Mouse (Mus musculus) small intestine, adult 2 months (tissue): ENCODE data around the gene Arl15. TPM values are rescaled to one million over a fixed set of nuclear protein-coding genes. Genes with fewer than 3 reads are reported as not detected.

Source experiments
- H3K27ac ChIP-seq: fragments of 200-500 bp; 2 replicates; pipeline ENCODE4 v1.5.1; 2012; ENCODE audit warnings: low read depth, low read length, control low read depth, inconsistent platforms; ENCODE audit not compliant: insufficient read depth
- H3K27me3 ChIP-seq: fragments of 200-500 bp; 2 replicates; pipeline ENCODE4 v1.6.1; 2012; ENCODE audit warnings: mild to moderate bottlenecking, moderate library complexity, low read length, inconsistent platforms; ENCODE audit not compliant: control insufficient read depth, insufficient read depth
- H3K36me3 ChIP-seq: fragments of 200-500 bp; 2 replicates; pipeline ENCODE4 v1.6.1; 2012; ENCODE audit warnings: mild to moderate bottlenecking, low read length, control low read depth, inconsistent platforms; ENCODE audit not compliant: control insufficient read depth, insufficient read depth
- H3K4me1 ChIP-seq: fragments of 200-500 bp; 2 replicates; pipeline ENCODE4 v1.6.1; 2012; ENCODE audit warnings: low read length, inconsistent platforms, mixed read lengths; ENCODE audit not compliant: control insufficient read depth, insufficient read depth, insufficient read length
- H3K4me3 ChIP-seq: fragments of 200-500 bp; 2 replicates; pipeline ENCODE4 v1.5.1; 2012; ENCODE audit warnings: low read depth, mild to moderate bottlenecking, control low read depth, inconsistent platforms, low read length, moderate library complexity
- CTCF ChIP-seq: fragments of 200-500 bp; IDR thresholded peaks from 2 replicates; pipeline ENCODE4 v1.5.1; 2012; ENCODE audit warnings: low read depth, mild to moderate bottlenecking, control low read depth, inconsistent platforms, low read length, moderate library complexity, mixed read lengths; ENCODE audit not compliant: insufficient replicate concordance, insufficient read length; ENCODE audit errors: extremely low read depth
- POLR2A ChIP-seq: fragments of 200-500 bp; IDR thresholded peaks from 2 replicates; pipeline ENCODE4 v1.6.1; 2012; ENCODE audit warnings: low read depth, mild to moderate bottlenecking, control low read depth, inconsistent platforms, low read length, moderate library complexity
- WGBS: fragments of 180-500 bp; shearing (Covaris S2); methylation state at CpG from one replicate; pipeline ENCODE4 v1.1.7; 2018; 5-methylcytosine and 5-hydroxymethylcytosine counted together
- polyA plus RNA-seq: library from polyadenylated mRNA; depleted of rRNA; stranded (reverse); fragments of >200 nt; gene quantifications from 2 replicates; pipeline ENCODE4 v1.2.3, GENCODE M21; 2012

Gene Arl15
- polyA plus RNA-seq, 1 experiment, result 2.0 TPM

- no peak overlapping the region for H3K4me3 ChIP-seq
- no peak overlapping the region for H3K27ac ChIP-seq
- no peak for TF ChIP-seq POLR2A
- TF ChIP-seq CTCF, result no peak
- H3K27me3 ChIP-seq, result no peaks in the 10 kb centered on the region
- H3K36me3 ChIP-seq, result no peaks in the 10 kb centered on the region; the same call in 1 of the 2 replicates
- WGBS, result 95% methylated on average over 16 of the region's 16 CpGs
- no peaks in the 10 kb centered on the region for H3K4me1 ChIP-seq
These were observed 44.6 kb downstream of the Arl15 start for GRCm38 (mm10) chr13:113838601-113839576.

- H3K27me3 ChIP-seq, result no peaks in the 10 kb centered on the region
- WGBS, result 86% methylated on average over 6 of the region's 6 CpGs
These were observed 46.1 kb downstream of the Arl15 start for GRCm38 (mm10) chr13:113840421-113840820.

GRCm38 (mm10) chr13:113842411-113843309 is 48.4 kb downstream of the Arl15 start:
- Histone ChIP-seq H3K4me3 (no peak overlapping the region), H3K27me3 (no peaks in the 10 kb centered on the region), H3K4me1 (no peaks in the 10 kb centered on the region), H3K27ac (no peak overlapping the region), H3K36me3 (no peaks in the 10 kb centered on the region; the same call in 1 of the 2 replicates)
- WGBS, result 89% methylated on average over 14 of the region's 14 CpGs
- no peak for TF ChIP-seq POLR2A
- TF ChIP-seq CTCF, result no peak

More at GRCm38 (mm10) chr13:113840421-113840820, 46.1 kb downstream of the Arl15 start:
- Histone ChIP-seq H3K36me3 (no peaks in the 10 kb centered on the region; the same call in 1 of the 2 replicates), H3K4me3 (no peak overlapping the region), H3K27ac (no peak overlapping the region), H3K4me1 (no peaks in the 10 kb centered on the region)
- TF ChIP-seq CTCF (no peak), POLR2A (no peak)

GRCm38 (mm10) chr13:113843310-113843649 is 49.0 kb downstream of the Arl15 start:
- no peak overlapping the region for H3K4me3 ChIP-seq
- no peak overlapping the region for H3K27ac ChIP-seq
- TF ChIP-seq POLR2A, result no peak
- H3K36me3 ChIP-seq, result no peaks in the 10 kb centered on the region; the same call in 1 of the 2 replicates
- no peaks in the 10 kb centered on the region for H3K27me3 ChIP-seq
- WGBS, result 72% methylated on average over 3 of the region's 3 CpGs
- no peaks in the 10 kb centered on the region for H3K4me1 ChIP-seq

GRCm38 (mm10) chr13:113843901-113844300 is 49.6 kb downstream of the Arl15 start:
- no peaks in the 10 kb centered on the region for H3K4me1 ChIP-seq
- TF ChIP-seq POLR2A (no peak), CTCF (no peak)
- WGBS, result 91% methylated on average over 8 of the region's 8 CpGs
- no peaks in the 10 kb centered on the region; the same call in 1 of the 2 replicates for H3K36me3 ChIP-seq
- no peak overlapping the region for H3K4me3 ChIP-seq
- no peak overlapping the region for H3K27ac ChIP-seq
- H3K27me3 ChIP-seq, result no peaks in the 10 kb centered on the region

GRCm38 (mm10) chr13:113844717-113845116 is 50.4 kb downstream of the Arl15 start:
- Histone ChIP-seq H3K27ac (no peak overlapping the region), H3K4me1 (no peaks in the 10 kb centered on the region), H3K4me3 (no peak overlapping the region)

More at GRCm38 (mm10) chr13:113844717-113845116, 50.4 kb downstream of the Arl15 start:
- 94% methylated on average over 4 of the region's 4 CpGs for WGBS
- Histone ChIP-seq H3K36me3 (no peaks in the 10 kb centered on the region; the same call in 1 of the 2 replicates), H3K27me3 (no peaks in the 10 kb centered on the region)
- TF ChIP-seq POLR2A, result no peak
- no peak for TF ChIP-seq CTCF
